Mouse (Mus musculus) MEL (cell line): ENCODE results near the gene B830017H08Rik. TPM values are rescaled to one million over a fixed set of nuclear protein-coding genes. Genes with fewer than 3 reads are reported as not detected.

Source experiments
- DNase-seq: peaks from one replicate; pipeline ENCODE4 v3.0.0; 2011; ENCODE audit warnings: low read depth, low spot score
- H3K27ac ChIP-seq: 2 replicates; pipeline ENCODE4 v1.5.1; 2012; ENCODE audit warnings: low read depth, mild to moderate bottlenecking, control low read depth, low read length, moderate library complexity; ENCODE audit not compliant: control insufficient read depth
- H3K27me3 ChIP-seq, 2 experiments: fragments of 150-350 bp in 1 of 2; sonication (generic) in 1 of 2; 2 replicates each; pipeline ENCODE4 v1.6.1; 2012; ENCODE audit warnings: low read length in 2 of 2, mild to moderate bottlenecking in 2 of 2, improper control_type of control experiment in 1 of 2, moderate library complexity in 1 of 2; ENCODE audit not compliant: insufficient read depth in 2 of 2, control insufficient read depth in 1 of 2
- H3K36me3 ChIP-seq, 2 experiments: 2 replicates each; pipeline ENCODE4 v1.6.1; 2012 to 2014; ENCODE audit warnings: low read length in 2 of 2, improper control_type of control experiment in 1 of 2, inconsistent platforms in 1 of 2, mild to moderate bottlenecking in 1 of 2; ENCODE audit not compliant: insufficient read depth in 2 of 2, control insufficient read depth in 1 of 2
- H3K4me1 ChIP-seq, 2 experiments: fragments of 150-350 bp in 1 of 2; sonication (generic) in 1 of 2; 2 replicates each; pipeline ENCODE4 v1.6.1; 2012; ENCODE audit warnings: low read length in 2 of 2, improper control_type of control experiment in 1 of 2, mild to moderate bottlenecking in 1 of 2; ENCODE audit not compliant: insufficient read depth in 2 of 2, control insufficient read depth in 1 of 2
- H3K4me3 ChIP-seq, 2 experiments: fragments of 150-350 bp in 1 of 2; sonication (generic) in 1 of 2; 2 replicates each; pipeline ENCODE4 v1.5.1; 2012; ENCODE audit warnings: low read depth in 2 of 2, low read length in 2 of 2, mild to moderate bottlenecking in 2 of 2, moderate library complexity in 2 of 2, control low read depth in 1 of 2, improper control_type of control experiment in 1 of 2; ENCODE audit not compliant: control insufficient read depth in 1 of 2, insufficient read depth in 1 of 2
- H3K79me2 ChIP-seq: 2 replicates; pipeline ENCODE4 v1.6.1; 2012; ENCODE audit warnings: mild to moderate bottlenecking, low read length, moderate library complexity; ENCODE audit not compliant: control insufficient read depth, poor library complexity, insufficient read depth
- H3K9ac ChIP-seq: 2 replicates; pipeline ENCODE4 v1.6.1; 2012; ENCODE audit warnings: low read depth, mild to moderate bottlenecking, control low read depth, low read length, moderate library complexity; ENCODE audit not compliant: control insufficient read depth, poor library complexity, severe bottlenecking
- H3K9me3 ChIP-seq: fragments of 150-350 bp; sonication (generic); replicated peaks from 2 replicates; pipeline ENCODE4 v1.6.1; 2012; ENCODE audit warnings: mild to moderate bottlenecking, low read length, improper control_type of control experiment, moderate library complexity; ENCODE audit not compliant: insufficient read depth
- BHLHE40 ChIP-seq: IDR thresholded peaks from 2 replicates; pipeline ENCODE4 v1.6.1; 2012; ENCODE audit warnings: low read depth, mild to moderate bottlenecking, inconsistent platforms, low read length, improper control_type of control experiment, borderline replicate concordance
- EP300 ChIP-seq, 2 experiments: IDR thresholded peaks; 2 replicates each; pipeline ENCODE4 v1.6.1; 2011; ENCODE audit warnings: improper control_type of control experiment in 2 of 2, low read length in 2 of 2, low read depth in 1 of 2, mild to moderate bottlenecking in 1 of 2
- ETS1 ChIP-seq: IDR thresholded peaks from 2 replicates; pipeline ENCODE4 v1.6.1; 2012; ENCODE audit warnings: low read depth, mild to moderate bottlenecking, inconsistent platforms, low read length, improper control_type of control experiment, moderate library complexity
- GABPA ChIP-seq: IDR thresholded peaks from 2 replicates; pipeline ENCODE4 v1.6.1; 2012; ENCODE audit warnings: low read depth, mild to moderate bottlenecking, inconsistent platforms, low read length, improper control_type of control experiment, moderate library complexity
- GATA1 ChIP-seq: IDR thresholded peaks from 2 replicates; pipeline ENCODE4 v1.6.1; 2011; ENCODE audit warnings: low read depth, low read length, improper control_type of control experiment
- HCFC1 ChIP-seq: IDR thresholded peaks from 2 replicates; pipeline ENCODE4 v1.6.1; 2012; ENCODE audit warnings: low read depth, mild to moderate bottlenecking, inconsistent platforms, low read length, improper control_type of control experiment, moderate library complexity
- JUND ChIP-seq: IDR thresholded peaks from 2 replicates; pipeline ENCODE4 v1.6.1; 2011; ENCODE audit warnings: low read depth, mild to moderate bottlenecking, improper control_type of control experiment, low read length
- KAT2A ChIP-seq: conservative IDR thresholded peaks from 2 replicates; pipeline ENCODE4 v1.6.1; 2012; ENCODE audit warnings: low read depth, low read length, improper control_type of control experiment, inconsistent platforms
- MAFK ChIP-seq: IDR thresholded peaks from 2 replicates; pipeline ENCODE4 v1.6.1; 2011; ENCODE audit warnings: low read depth, mild to moderate bottlenecking, low read length, improper control_type of control experiment, borderline replicate concordance
- MXI1 ChIP-seq: IDR thresholded peaks from 2 replicates; pipeline ENCODE4 v1.6.1; 2011; ENCODE audit warnings: mild to moderate bottlenecking, low read depth, low read length, improper control_type of control experiment
- MYB ChIP-seq: IDR thresholded peaks from 2 replicates; pipeline ENCODE4 v1.6.1; 2011; ENCODE audit warnings: mild to moderate bottlenecking, low read depth, low read length, improper control_type of control experiment
- MYC ChIP-seq: IDR thresholded peaks from 2 replicates; pipeline ENCODE4 v1.6.1; 2011; ENCODE audit warnings: low read depth, mild to moderate bottlenecking, low read length, improper control_type of control experiment, moderate library complexity
- POLR2A ChIP-seq, 2 experiments: IDR thresholded peaks; 2 replicates each; pipeline ENCODE4 v1.6.1; 2011 to 2012; ENCODE audit warnings: low read length in 2 of 2, mild to moderate bottlenecking in 2 of 2, control low read depth in 1 of 2, improper control_type of control experiment in 1 of 2, low read depth in 1 of 2, moderate library complexity in 1 of 2; ENCODE audit not compliant: control insufficient read depth in 1 of 2, insufficient read depth in 1 of 2, poor library complexity in 1 of 2
- RAD21 ChIP-seq: IDR thresholded peaks from 2 replicates; pipeline ENCODE4 v1.6.1; 2011; ENCODE audit warnings: mild to moderate bottlenecking, low read depth, low read length, improper control_type of control experiment
- RCOR1 ChIP-seq: IDR thresholded peaks from 2 replicates; pipeline ENCODE4 v1.6.1; 2012; ENCODE audit warnings: low read depth, mild to moderate bottlenecking, inconsistent platforms, low read length, improper control_type of control experiment
- SIN3A ChIP-seq: IDR thresholded peaks from 2 replicates; pipeline ENCODE4 v1.6.1; 2012; ENCODE audit warnings: low read length, improper control_type of control experiment, inconsistent platforms
- SMC3 ChIP-seq: IDR thresholded peaks from 2 replicates; pipeline ENCODE4 v1.6.1; 2011; ENCODE audit warnings: low read depth, low read length, improper control_type of control experiment
- TAL1 ChIP-seq: IDR thresholded peaks from 2 replicates; pipeline ENCODE4 v1.6.1; 2012; ENCODE audit warnings: mild to moderate bottlenecking, inconsistent platforms, low read length, moderate library complexity, mixed read lengths
- TCF12 ChIP-seq: IDR thresholded peaks from 2 replicates; pipeline ENCODE4 v1.6.1; 2014; ENCODE audit warnings: low read depth, mild to moderate bottlenecking, inconsistent platforms, low read length, improper control_type of control experiment, moderate library complexity
- UBTF ChIP-seq: IDR thresholded peaks from 2 replicates; pipeline ENCODE4 v1.6.1; 2012; ENCODE audit warnings: low read depth, mild to moderate bottlenecking, inconsistent platforms, low read length, improper control_type of control experiment, moderate library complexity, borderline replicate concordance; ENCODE audit not compliant: insufficient read depth
- USF2 ChIP-seq, 2 experiments: IDR thresholded peaks; 2 replicates each; pipeline ENCODE4 v1.6.1; 2011 to 2012; ENCODE audit warnings: improper control_type of control experiment in 2 of 2, low read length in 2 of 2, borderline replicate concordance in 1 of 2, inconsistent platforms in 1 of 2, low read depth in 1 of 2, mild to moderate bottlenecking in 1 of 2; ENCODE audit not compliant: insufficient read depth in 1 of 2
- ZKSCAN1 ChIP-seq: IDR thresholded peaks from 2 replicates; pipeline ENCODE4 v1.6.1; 2012; ENCODE audit warnings: low read depth, mild to moderate bottlenecking, inconsistent platforms, low read length, improper control_type of control experiment, moderate library complexity
- ZMIZ1 ChIP-seq: IDR thresholded peaks from 2 replicates; pipeline ENCODE4 v1.6.1; 2012; ENCODE audit warnings: low read depth, mild to moderate bottlenecking, inconsistent platforms, low read length, improper control_type of control experiment, moderate library complexity
- ZNF384 ChIP-seq: IDR thresholded peaks from 2 replicates; pipeline ENCODE4 v1.6.1; 2012; ENCODE audit warnings: low read depth, mild to moderate bottlenecking, inconsistent platforms, low read length, improper control_type of control experiment
- polyA plus RNA-seq, 2 experiments: library from polyadenylated mRNA; stranded (reverse) in 1 of 2; unstranded in 1 of 2; fragments of >175 nt in 1 of 2; fragments of >200 nt in 1 of 2; gene quantifications; 2 replicates each; pipeline versions ENCODE4 v1.2.1 to v1.2.4; 2012; ENCODE audit warnings: low replicate concordance in 2 of 2, low read depth in 1 of 2; ENCODE audit not compliant: insufficient read length in 2 of 2, insufficient read depth in 1 of 2, missing spikeins in 1 of 2
- total RNA-seq: library from RNA; depleted of rRNA; stranded (reverse); fragments of 300-350 nt; gene quantifications from 2 replicates; pipeline ENCODE4 v1.2.3, GENCODE M21; 2012

Gene B830017H08Rik
- total and polyA plus RNA-seq, 3 experiments, result 0.06 TPM; not detected in 2

DNA sequence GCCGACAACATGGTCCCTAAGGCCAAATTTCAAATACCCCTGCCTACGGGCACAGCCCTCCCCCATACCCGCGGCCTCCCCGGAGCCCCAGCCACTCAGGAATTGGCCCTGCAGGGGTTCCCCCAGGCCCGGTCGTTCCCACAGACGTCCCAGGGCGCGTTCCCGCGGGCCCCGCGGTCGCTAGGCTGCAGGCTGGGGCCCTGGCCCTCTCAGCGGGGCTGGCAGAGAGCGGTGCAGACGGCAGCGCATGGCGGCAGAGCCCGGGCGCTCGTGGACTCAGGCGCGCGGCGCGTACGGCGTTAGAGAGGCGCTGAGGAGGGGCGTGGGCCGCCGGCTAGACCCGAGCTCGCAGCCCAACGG, 380 bp downstream of the B830017H08Rik start:
- Histone ChIP-seq H3K27ac (no peak overlapping the region), H3K79me2 (no peaks in the 10 kb centered on the region), H3K4me1 (peaks cover 6 to 17% of the 10 kb centered on the region in 2 experiments), H3K4me3 (no peak overlapping the region), H3K9ac (no peak overlapping the region), H3K27me3 (no peaks in the 10 kb centered on the region), H3K36me3 (peaks cover 0 to 11% of the 10 kb centered on the region in 2 experiments; a peak in 2 of 4 replicates), H3K9me3 (no peaks in the 10 kb centered on the region)
- no peak for DNase-seq
- no peak for TF ChIP-seq ZMIZ1
- TF ChIP-seq RAD21, result no peak
- TF ChIP-seq MAFK, result no peak
- TF ChIP-seq MYC, result no peak
- TF ChIP-seq SIN3A, result no peak
- TF ChIP-seq BHLHE40, result no peak
- TF ChIP-seq ETS1, result no peak
- TF ChIP-seq UBTF, result no peak
- TF ChIP-seq MYB, result no peak
- TF ChIP-seq TCF12, result no peak

DNA sequence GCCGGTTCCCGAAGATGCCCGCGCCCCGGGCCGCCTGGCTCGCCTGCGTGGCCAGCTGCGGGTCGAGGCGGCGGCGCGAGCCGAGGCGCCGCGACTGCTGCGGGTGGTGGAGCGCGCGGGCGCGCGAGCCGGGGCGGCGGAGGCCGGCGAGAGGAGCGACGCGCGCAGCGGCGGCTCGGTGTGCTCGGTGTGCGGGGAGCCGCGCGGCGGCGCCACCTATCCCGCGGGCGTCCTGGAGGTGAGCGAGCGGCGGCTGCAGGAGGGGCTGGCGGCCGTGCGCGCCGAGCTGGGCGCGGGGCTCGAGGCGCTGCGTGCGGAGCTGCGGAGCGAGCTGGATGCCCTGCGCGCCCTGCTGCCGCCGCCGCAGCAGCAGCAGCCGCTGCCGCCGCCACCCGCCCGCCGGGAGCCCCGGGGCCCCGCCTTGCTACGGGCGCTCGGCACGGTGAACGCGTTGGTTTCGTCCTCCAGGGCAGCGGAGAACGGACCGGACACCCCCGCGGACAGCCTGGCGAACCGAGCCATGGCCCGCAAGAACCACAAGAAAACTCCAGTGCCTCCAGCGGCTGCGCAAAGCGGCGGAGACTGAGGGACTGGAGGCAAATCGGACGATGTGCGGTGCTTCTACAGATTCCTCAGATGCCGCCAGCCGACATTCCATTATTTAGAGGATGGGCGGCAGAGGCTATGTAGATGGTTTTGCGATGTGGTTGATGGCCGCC, 919 bp downstream of the B830017H08Rik start:
- Histone ChIP-seq H3K36me3 (peaks cover 0 to 9% of the 10 kb centered on the region in 2 experiments; a peak in 2 of 4 replicates), H3K79me2 (no peaks in the 10 kb centered on the region), H3K9ac (no peak overlapping the region), H3K27ac (peak overlapping the region; percentile 19; the same call in 1 of the 2 replicates), H3K9me3 (no peaks in the 10 kb centered on the region), H3K27me3 (no peaks in the 10 kb centered on the region), H3K4me3 (no peak overlapping the region), H3K4me1 (peaks cover 6 to 12% of the 10 kb centered on the region in 2 experiments)
- TF ChIP-seq JUND (no peak), USF2 (IDR thresholded peaks at IDR 0.05; ENCODE audit: borderline replicate concordance in 1 of 2, insufficient read depth in 1 of 2, low read depth in 1 of 2, low read length in 2 of 2) (no peak)
- DNase-seq, result no peak

DNA sequence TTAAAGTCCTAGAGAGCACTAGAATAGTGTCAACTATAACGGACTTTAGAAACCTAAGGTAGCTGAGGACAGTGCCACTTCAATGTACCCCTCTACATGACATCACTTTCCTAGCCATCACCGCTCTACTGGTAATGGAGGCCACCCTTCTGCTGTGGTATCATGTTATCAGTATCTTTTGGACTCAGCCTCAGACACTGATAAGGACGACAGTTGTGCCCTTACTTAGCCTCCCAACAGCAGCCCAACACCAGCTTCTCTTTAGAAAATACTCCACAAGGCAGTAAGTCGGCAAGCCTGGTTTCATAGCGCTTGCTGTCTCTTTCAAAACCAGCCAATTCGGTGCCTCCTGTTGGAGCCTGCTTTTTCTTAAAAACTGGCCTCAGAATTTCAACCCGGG, 1.6 kb downstream of the B830017H08Rik start:
- Histone ChIP-seq H3K9ac (no peak overlapping the region), H3K36me3 (peaks cover 0 to 9% of the 10 kb centered on the region in 2 experiments; a peak in 2 of 4 replicates), H3K4me1 (peaks cover 6 to 10% of the 10 kb centered on the region in 2 experiments), H3K27me3 (no peaks in the 10 kb centered on the region), H3K79me2 (no peaks in the 10 kb centered on the region), H3K9me3 (no peaks in the 10 kb centered on the region), H3K27ac (peak overlapping the region; percentile 22; the same call in 1 of the 2 replicates), H3K4me3 (no peak overlapping the region)
- peak; percentile 32 for DNase-seq
- TF ChIP-seq TCF12 (peak; percentile 83), TAL1 (no peak), SMC3 (no peak), GABPA (no peak), KAT2A (no peak), BHLHE40 (no peak), ZMIZ1 (no peak), RAD21 (no peak), MXI1 (peak; percentile 10; the same call in 1 of the 2 replicates), RCOR1 (no peak), MAFK (no peak), JUND (no peak), EP300 (IDR thresholded peaks at IDR 0.05; ENCODE audit: low read depth in 1 of 2, low read length in 2 of 2) (peak; percentile 62 to 82; a peak in 3 of 4 replicates), GATA1 (peak; percentile 78), POLR2A (IDR thresholded peaks at IDR 0.05; ENCODE audit: control insufficient read depth in 1 of 2, insufficient read depth in 1 of 2, low read depth in 1 of 2, low read length in 2 of 2, poor library complexity in 1 of 2) (no peak), ZKSCAN1 (no peak), ETS1 (peak; percentile 60; the same call in 1 of the 2 replicates), ZNF384 (no peak), HCFC1 (no peak), SIN3A (peak; percentile 31; the same call in 1 of the 2 replicates)
